Mouse (Mus musculus) heart, embryonic 14.5 days (tissue): ENCODE measurements around the gene Tmem132d. TPM values are rescaled to one million over a fixed set of nuclear protein-coding genes. Genes with fewer than 3 reads are reported as not detected.

Source experiments
- ATAC-seq: fragments of 200-750 bp; cut with Nextera tagmentation; 2 replicates; pipeline ENCODE4 v1.8.0; 2017; ENCODE audit warnings: low read depth, moderate TSS enrichment; ENCODE audit not compliant: insufficient number of reproducible peaks, insufficient read depth, low FRiP score
- H3K27ac ChIP-seq, 2 experiments: fragments of 200-500 bp in 1 of 2; fragments of 300-500 bp in 1 of 2; sonication (generic) in 1 of 2; replicated peaks in 1 of 2; 2 replicates each; pipeline ENCODE4 v1.5.1; 2012 to 2014; ENCODE audit warnings: low read depth in 2 of 2, low read length in 2 of 2, control low read depth in 1 of 2, mild to moderate bottlenecking in 1 of 2, mixed read lengths in 1 of 2; ENCODE audit not compliant: control insufficient read depth in 1 of 2, insufficient read depth in 1 of 2
- H3K27me3 ChIP-seq: fragments of 300-500 bp; sonication (generic); 2 replicates; pipeline ENCODE4 v1.6.1; 2014; ENCODE audit warnings: mild to moderate bottlenecking, low read length, control low read depth; ENCODE audit not compliant: control insufficient read depth, insufficient read depth
- H3K36me3 ChIP-seq: fragments of 300-500 bp; sonication (generic); 2 replicates; pipeline ENCODE4 v1.6.1; 2014; ENCODE audit warnings: mild to moderate bottlenecking, control low read depth, low read length, mixed read lengths; ENCODE audit not compliant: control insufficient read depth, insufficient read depth
- H3K4me1 ChIP-seq, 2 experiments: fragments of 200-500 bp in 1 of 2; fragments of 300-500 bp in 1 of 2; sonication (generic) in 1 of 2; 2 replicates each; pipeline ENCODE4 v1.6.1; 2012 to 2014; ENCODE audit warnings: low read length in 2 of 2, control low read depth in 1 of 2, mixed read lengths in 1 of 2; ENCODE audit not compliant: control insufficient read depth in 2 of 2, insufficient read depth in 2 of 2
- H3K4me2 ChIP-seq: fragments of 300-500 bp; sonication (generic); 2 replicates; pipeline ENCODE4 v1.6.1; 2014; ENCODE audit warnings: mild to moderate bottlenecking, low read length
- H3K4me3 ChIP-seq, 2 experiments: fragments of 200-500 bp in 1 of 2; fragments of 300-500 bp in 1 of 2; sonication (generic) in 1 of 2; 2 replicates each; pipeline ENCODE4 v1.5.1; 2012 to 2014; ENCODE audit warnings: low read length in 2 of 2, mild to moderate bottlenecking in 2 of 2, control low read depth in 1 of 2, low read depth in 1 of 2, moderate library complexity in 1 of 2; ENCODE audit not compliant: control insufficient read depth in 1 of 2, insufficient read depth in 1 of 2
- H3K9ac ChIP-seq: fragments of 300-500 bp; sonication (generic); 2 replicates; pipeline ENCODE4 v1.6.1; 2014; ENCODE audit warnings: mild to moderate bottlenecking, low read length
- H3K9me3 ChIP-seq: fragments of 300-500 bp; sonication (generic); 2 replicates; pipeline ENCODE4 v1.6.1; 2016; ENCODE audit warnings: low read length, control low read depth; ENCODE audit not compliant: control insufficient read depth
- WGBS: fragments of 180-500 bp; shearing (Covaris S2); extraction: QIAGEN DNeasy Blood & Tissue Kit; methylation state at CpG from one replicate; pipeline ENCODE4 v1.1.7; 2014; 5-methylcytosine and 5-hydroxymethylcytosine counted together
- polyA plus RNA-seq: library from polyadenylated mRNA; unstranded; fragments of >200 nt; fragmentation: Nextera tagmentation; extraction: Ambion mirVana; gene quantifications from 2 replicates; pipeline ENCODE4 v1.2.1, GENCODE M21; 2014

The Tmem132d gene
- polyA plus RNA-seq, 1 experiment from 2014 or later, result 0.03 TPM

- Histone ChIP-seq H3K4me3 (no peak overlapping the region), H3K27ac (no peak overlapping the region), H3K27me3 (0 out of 2 replicates have a peak, but pooled peaks cover 6% of the 10 kb centered on the region), H3K4me2 (no peak overlapping the region), H3K4me1 (no peaks in the 10 kb centered on the region), H3K9ac (no peak overlapping the region), H3K9me3 (no peaks in the 10 kb centered on the region), H3K36me3 (no peaks in the 10 kb centered on the region)
- 75% methylated on average over 3 of the region's 3 CpGs for WGBS
- ATAC-seq, result no peak
Measured at GRCm38 (mm10) chr5:128450808-128451207, 17.9 kb upstream of the Tmem132d start.

DNA sequence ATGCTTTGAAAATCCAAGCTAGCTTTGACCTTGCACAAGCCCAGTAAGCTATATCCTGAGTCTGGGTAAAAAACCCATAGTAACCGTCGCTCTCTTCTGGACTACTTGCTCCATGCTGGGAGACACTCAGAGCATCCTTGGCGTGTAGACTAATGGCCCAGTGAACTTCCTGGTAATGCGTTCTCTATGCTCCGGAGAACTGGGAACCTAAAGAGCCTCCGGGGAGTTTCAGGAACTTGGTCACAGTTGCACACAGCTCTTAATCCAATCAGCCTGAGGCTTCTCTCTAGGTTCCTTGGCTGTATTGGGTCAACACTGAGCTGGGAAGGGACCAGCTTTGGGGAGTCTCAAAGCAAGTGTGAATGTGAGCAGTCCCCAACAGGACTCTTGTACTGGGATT, 12.0 kb upstream of the Tmem132d start:
- Histone ChIP-seq H3K4me3 (no peak overlapping the region), H3K4me2 (no peak overlapping the region), H3K27me3 (peaks cover 42% of the 10 kb centered on the region), H3K9me3 (no peaks in the 10 kb centered on the region), H3K9ac (no peak overlapping the region), H3K4me1 (no peaks in the 10 kb centered on the region), H3K27ac (no peak overlapping the region), H3K36me3 (no peaks in the 10 kb centered on the region)
- ATAC-seq, result no peak
- WGBS, result 24% methylated on average over 6 of the region's 6 CpGs

- H3K9me3 ChIP-seq, result no peaks in the 10 kb centered on the region
- H3K4me3 ChIP-seq, result no peak overlapping the region
- no peak overlapping the region for H3K9ac ChIP-seq
- no peaks in the 10 kb centered on the region for H3K36me3 ChIP-seq
- peaks cover 48% of the 10 kb centered on the region for H3K27me3 ChIP-seq
- no peak for ATAC-seq
- H3K27ac ChIP-seq, result no peak overlapping the region
- 40% methylated on average over 4 of the region's 4 CpGs for WGBS
- no peaks in the 10 kb centered on the region for H3K4me1 ChIP-seq
- H3K4me2 ChIP-seq, result no peak overlapping the region
Measured at GRCm38 (mm10) chr5:128443848-128444247, 11.0 kb upstream of the Tmem132d start.

DNA sequence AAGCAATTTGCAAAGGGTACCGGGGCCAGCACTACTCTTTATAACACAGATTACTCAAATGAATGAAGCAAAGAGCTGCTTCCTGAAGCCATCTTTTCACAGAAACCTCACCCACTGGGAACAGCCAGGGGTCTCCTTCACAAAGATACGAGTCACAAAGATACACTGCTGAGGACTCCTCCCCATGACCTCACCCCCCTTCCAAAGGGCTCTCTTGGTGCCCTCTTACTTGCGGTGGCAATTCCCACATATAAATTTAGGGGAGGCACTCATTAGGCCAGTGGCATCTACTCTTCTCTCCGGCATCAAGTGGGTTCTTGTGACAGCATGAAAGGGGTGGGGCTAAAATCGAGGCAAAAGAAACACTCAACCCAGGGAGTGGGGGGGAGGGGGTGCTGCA, 8.2 kb upstream of the Tmem132d start:
- H3K36me3 ChIP-seq, result no peaks in the 10 kb centered on the region
- H3K9me3 ChIP-seq, result no peaks in the 10 kb centered on the region
- H3K27ac ChIP-seq, result no peak overlapping the region
- H3K27me3 ChIP-seq, result peaks cover 70% of the 10 kb centered on the region
- H3K4me1 ChIP-seq, result no peaks in the 10 kb centered on the region
- 18% methylated on average over 5 of the region's 5 CpGs for WGBS
- no peak overlapping the region for H3K4me2 ChIP-seq
- H3K9ac ChIP-seq, result no peak overlapping the region
- ATAC-seq, result no peak
- H3K4me3 ChIP-seq, result no peak overlapping the region

GRCm38 (mm10) chr5:128439828-128440227, 7.0 kb upstream of the Tmem132d start:
- Histone ChIP-seq H3K27ac (no peak overlapping the region), H3K36me3 (no peaks in the 10 kb centered on the region), H3K4me3 (no peak overlapping the region), H3K4me2 (no peak overlapping the region), H3K9ac (no peak overlapping the region), H3K4me1 (no peaks in the 10 kb centered on the region), H3K27me3 (peaks cover 68% of the 10 kb centered on the region), H3K9me3 (no peaks in the 10 kb centered on the region)
- ATAC-seq, result no peak
- WGBS, result 2% methylated on average over 5 of the region's 5 CpGs

- 70% methylated on average over 16 of the region's 16 CpGs for WGBS
- H3K4me1 ChIP-seq, result no peaks in the 10 kb centered on the region
- no peak for ATAC-seq
- no peaks in the 10 kb centered on the region for H3K36me3 ChIP-seq
- no peak overlapping the region for H3K9ac ChIP-seq
- H3K27ac ChIP-seq, result no peak overlapping the region
- no peak overlapping the region for H3K4me2 ChIP-seq
- H3K4me3 ChIP-seq, result no peak overlapping the region
- H3K9me3 ChIP-seq, result no peaks in the 10 kb centered on the region
- H3K27me3 ChIP-seq, result peaks cover 70% of the 10 kb centered on the region
Measured at GRCm38 (mm10) chr5:128438078-128438477, 5.2 kb upstream of the Tmem132d start.

DNA sequence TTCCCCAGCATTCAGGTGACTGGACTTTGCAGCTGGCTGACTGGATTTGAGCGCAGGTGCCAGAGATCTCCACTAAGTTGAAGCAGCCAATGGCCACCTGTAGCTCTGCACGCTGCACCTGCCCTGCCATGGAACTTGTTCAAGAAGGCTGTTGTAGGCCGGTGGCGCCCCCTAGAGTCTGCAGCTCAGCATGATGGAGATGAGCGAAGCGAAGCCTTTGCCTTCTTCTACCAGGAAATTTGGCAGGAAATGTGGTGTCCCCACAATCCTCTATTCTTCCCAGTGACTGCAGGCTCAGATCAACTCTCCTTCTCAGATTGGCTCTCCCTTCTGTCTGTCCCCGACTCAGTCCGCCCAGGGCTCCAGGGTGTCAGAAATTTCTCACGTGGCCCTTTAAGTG, 4.0 kb upstream of the Tmem132d start:
- no peak for ATAC-seq
- H3K4me3 ChIP-seq, result no peak overlapping the region
- no peak overlapping the region for H3K27ac ChIP-seq
- H3K9ac ChIP-seq, result no peak overlapping the region
- no peaks in the 10 kb centered on the region for H3K36me3 ChIP-seq
- H3K27me3 ChIP-seq, result peaks cover 71% of the 10 kb centered on the region
- H3K4me1 ChIP-seq, result no peaks in the 10 kb centered on the region
- 14% methylated on average over 9 of the region's 9 CpGs for WGBS
- no peaks in the 10 kb centered on the region for H3K9me3 ChIP-seq
- no peak overlapping the region for H3K4me2 ChIP-seq

DNA sequence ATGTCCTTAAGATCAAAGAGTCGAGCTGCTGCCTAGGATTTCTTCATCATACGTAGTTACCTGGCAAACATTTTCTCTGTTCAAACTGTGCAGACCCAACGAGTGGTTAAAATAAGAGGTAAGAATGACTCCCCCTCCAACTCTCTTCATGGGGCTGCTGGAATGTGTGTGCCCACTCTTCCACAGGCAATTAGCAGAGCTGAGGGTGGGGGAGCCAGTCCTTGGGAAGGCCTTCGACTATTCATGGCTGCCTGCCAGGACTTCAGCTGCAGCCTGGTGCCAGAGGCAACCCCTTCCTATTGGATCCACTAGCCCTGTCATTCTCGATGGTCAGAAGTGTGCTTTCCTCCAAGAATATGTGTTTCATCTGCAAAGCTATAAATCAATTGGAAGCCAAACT, 2.8 kb upstream of the Tmem132d start:
- no peak overlapping the region for H3K4me2 ChIP-seq
- H3K27me3 ChIP-seq, result peaks cover 79% of the 10 kb centered on the region
- no peaks in the 10 kb centered on the region for H3K9me3 ChIP-seq
- H3K4me1 ChIP-seq, result no peaks in the 10 kb centered on the region
- H3K4me3 ChIP-seq, result no peak overlapping the region
- ATAC-seq, result no peak
- H3K9ac ChIP-seq, result no peak overlapping the region
- WGBS, result 47% methylated on average over 5 of the region's 5 CpGs
- H3K36me3 ChIP-seq, result no peaks in the 10 kb centered on the region
- no peak overlapping the region for H3K27ac ChIP-seq
